Mouse (Mus musculus) left cerebral cortex, postnatal 10 days (tissue): Measurements from ENCODE around the gene Rpusd3. TPM values are rescaled to one million over a fixed set of nuclear protein-coding genes. Genes with fewer than 3 reads are reported as not detected.

ENCODE experiments used
- DNase-seq, 2 experiments: peaks; one replicate each; pipeline ENCODE4 v3.0.0; 2021 to 2022; ENCODE audit warnings: low spot score in 2 of 2, mixed read lengths in 1 of 2; ENCODE audit errors: extremely low spot score in 1 of 2
- intact Hi-C: fragments of 180-260 bp; cut with DNase I; formaldehyde crosslinking; loops from one replicate; pipeline ENCODE4 v1.15.1; 2025
- total RNA-seq, 2 experiments: library from RNA; stranded (reverse); gene quantifications; 2 replicates each; pipeline ENCODE4 v1.2.3; 2021

The Rpusd3 gene
- total RNA-seq, 2 experiments from 2014 or later, result 15.8 to 19.8 TPM

DNA sequence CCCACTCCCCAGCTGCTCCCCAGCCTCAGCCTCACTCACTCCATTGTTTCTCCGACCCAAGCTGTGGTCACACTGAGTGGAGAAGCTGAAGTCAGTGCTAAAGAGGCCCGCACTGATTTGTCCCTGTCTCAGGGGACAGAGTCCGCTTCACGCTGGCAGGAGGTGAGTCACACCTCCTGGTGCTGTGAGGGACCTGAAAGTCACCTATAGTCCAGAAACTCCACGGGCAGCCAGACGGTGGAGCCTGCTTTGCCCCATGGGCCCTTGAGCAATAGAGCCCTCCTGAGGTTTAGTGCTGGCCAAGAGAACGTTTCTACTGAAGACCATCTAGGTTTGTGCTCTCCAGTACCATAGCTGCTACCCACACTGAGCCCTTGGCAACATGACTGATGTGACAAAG is 15.6 kb upstream of the Rpusd3 start:
- no peak for DNase-seq
- intact Hi-C loops, result loop anchor here (5.0 kb wide), 1 partner anchor 38 kb away; the partner anchor contains the start of gene Il17rc

DNA sequence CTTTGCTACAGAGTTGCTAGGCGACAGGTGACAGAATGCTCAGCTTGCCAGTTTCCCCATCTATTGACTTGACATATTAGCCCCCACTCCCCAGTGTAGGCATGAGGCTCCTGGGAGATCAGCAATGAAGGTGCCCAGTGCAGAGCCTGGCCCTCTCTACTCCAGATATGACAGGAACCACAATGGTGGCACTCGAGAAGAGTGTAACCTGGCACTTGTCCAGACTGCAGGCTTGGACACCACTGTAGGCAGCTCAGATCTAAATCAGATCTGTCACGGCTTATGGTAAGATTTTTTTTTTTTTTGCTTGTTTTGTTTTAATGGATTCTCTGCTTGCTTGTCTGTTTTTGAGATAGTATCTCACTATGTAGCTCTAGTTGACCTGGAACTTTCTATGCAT is 14.5 kb upstream of the Rpusd3 start:
- DNase-seq, result no peak
- intact Hi-C loops, result no loop called here

DNA sequence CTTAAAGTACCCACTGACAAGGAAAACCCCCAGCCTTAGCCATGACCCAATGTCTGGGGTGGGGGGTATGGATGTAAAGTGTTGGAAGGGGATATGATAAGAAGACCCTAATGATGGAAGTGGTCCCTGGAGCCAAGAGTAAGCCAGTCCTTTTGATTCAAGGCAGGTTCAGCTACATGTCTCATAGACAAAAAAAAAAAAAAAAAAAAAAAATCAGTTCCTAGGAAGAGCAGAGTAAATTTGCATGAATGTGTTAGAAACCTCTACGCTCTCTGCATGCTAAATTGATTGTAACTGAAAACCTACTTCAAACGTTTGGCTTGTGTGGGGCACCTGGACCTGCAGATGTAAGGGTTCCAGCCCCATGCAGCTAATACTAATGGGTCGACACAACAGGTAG is 12.7 kb upstream of the Rpusd3 start:
- intact Hi-C loops, result no loop called here
- DNase-seq, result no peak

DNA sequence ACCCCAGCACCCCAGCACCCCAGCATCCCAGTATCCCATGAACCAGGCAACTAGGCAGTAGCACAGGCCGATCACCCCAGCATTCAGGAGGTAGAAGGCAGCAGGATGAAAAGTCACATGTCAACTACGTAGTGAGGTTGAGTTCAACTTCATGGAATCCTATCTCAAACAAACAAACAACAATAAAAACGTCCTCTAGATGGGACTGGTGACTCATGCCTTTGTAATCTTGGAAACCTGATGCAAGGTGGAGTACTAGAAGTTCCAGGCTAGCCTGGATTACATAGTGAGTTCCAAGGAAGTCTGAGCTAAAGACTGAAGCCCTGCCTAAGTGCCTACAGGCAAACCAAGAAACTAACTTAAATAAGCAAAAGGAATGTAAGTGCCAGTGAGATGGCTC is 11.7 kb upstream of the Rpusd3 start:
- intact Hi-C loops, result no loop called here
- no peak for DNase-seq

DNA sequence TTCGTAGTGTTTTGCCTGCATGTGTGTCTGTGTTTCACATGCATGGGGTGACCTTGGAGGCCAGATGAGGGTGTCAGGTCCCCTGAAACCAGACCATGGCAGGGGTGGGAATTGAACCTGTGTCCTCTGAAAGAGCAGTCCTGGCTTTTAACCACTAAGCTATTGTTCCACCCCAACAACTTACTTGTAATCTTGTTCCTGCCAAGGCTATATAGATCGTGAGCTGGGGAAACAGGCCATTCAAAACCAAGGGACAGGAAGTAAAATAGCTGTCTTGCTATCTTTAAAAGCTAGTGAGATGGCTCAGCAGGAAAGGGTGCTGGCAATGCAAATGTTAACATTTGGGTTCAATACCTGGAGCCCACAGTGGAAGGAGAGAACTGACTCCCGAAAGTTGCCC is 10.8 kb upstream of the Rpusd3 start:
- intact Hi-C loops, result no loop called here
- DNase-seq, result no peak

DNA sequence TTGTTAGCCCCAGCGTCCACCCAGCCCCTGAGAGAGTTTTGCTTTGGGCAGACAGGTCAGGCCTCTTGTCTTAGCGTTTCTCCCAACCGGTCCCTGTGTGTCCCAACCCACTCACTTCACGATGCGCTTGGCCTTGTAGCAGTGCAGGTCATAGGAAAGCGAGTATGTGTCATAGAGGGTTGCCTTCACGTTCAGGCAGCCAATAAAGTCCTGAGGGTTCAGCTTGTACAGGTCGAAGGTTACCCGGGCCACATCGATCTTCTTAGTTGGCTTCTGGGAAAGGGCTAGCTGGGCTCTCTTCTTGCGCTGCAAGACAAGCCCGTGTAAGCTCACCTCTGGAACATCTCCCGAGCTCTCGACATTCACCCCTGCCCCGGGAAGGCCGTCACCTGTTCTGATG is 8.9 kb upstream of the Rpusd3 start:
- intact Hi-C loops, result no loop called here
- DNase-seq, result no peak

DNA sequence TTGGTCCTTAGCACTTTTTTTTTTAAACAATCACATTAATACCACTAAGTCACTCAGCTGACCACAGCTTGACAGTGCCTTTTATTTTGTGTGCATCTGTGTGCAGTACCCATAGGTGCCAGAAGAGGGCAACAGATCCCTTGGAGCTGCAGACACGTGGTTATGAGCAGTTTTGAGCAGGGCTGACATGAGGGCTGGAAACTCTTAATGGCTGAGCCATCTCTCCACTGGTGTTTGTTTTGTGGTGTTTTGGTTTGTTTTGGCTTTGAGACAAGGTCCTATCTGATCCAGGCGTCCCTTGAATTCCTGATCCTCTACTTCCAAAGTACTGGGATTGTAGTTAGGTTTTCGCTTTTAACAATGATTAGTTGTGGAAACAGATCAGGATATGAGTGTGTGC is 8.3 kb upstream of the Rpusd3 start:
- intact Hi-C loops, result no loop called here
- no peak for DNase-seq

DNA sequence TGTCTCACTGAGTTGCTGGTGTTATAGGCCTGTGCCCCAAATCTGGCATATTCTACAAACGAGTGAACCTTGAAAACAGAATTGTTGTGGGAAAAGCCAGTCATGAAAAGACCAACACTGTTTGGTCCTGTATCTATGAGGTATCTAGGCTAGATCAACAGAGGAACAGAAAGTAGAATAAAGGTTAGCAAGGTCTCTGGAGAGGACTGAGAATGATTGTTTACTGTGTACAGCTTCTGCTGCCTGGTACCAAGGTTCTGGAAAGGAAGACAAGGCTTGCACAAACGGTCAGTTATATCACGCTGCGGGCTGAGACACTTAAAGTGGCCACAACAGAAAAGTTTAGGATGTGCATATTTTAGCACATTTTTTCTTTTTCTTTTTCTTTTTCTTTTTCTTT is 7.6 kb upstream of the Rpusd3 start:
- no peak for DNase-seq
- intact Hi-C loops, result no loop called here

DNA sequence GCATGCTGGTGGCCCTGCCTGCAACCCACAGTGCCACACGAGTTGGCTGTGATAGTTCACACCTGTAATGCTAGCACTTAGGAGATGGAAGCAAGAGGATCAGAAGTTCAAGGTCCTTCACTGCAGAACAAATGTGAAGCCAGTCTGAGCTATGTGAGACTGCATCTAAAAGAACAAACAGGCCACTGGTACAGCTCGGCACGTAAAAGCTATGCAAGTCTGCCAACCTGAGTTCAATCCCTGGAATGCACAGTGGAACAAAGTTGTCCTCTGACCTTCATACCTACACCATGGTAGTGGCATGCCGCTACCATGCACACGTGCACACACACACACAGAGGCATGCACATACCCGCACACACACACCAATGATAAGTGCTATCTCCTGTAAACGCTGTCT is 5.0 kb upstream of the Rpusd3 start:
- DNase-seq, result no peak
- intact Hi-C loops, result no loop called here

DNA sequence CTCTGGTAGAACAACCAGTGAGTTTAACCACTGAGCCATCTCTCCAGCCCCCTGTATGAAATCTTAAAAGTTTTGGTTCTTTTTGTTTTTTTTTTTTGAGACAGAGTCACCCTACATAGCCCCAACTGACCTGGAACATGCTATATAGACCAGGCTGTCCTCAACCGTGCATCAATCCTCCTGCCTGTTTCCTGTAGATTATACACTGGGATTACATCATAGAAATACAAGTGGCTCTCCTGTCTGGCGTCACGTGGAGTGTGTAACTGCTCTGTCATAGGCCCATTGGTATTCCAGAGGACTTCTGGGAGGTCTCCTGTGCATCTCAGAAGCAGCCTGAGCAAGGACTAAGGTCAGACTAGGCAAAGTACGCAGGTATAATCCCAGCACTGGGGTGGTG is 3.9 kb upstream of the Rpusd3 start:
- intact Hi-C loops, result no loop called here
- DNase-seq, result no peak

DNA sequence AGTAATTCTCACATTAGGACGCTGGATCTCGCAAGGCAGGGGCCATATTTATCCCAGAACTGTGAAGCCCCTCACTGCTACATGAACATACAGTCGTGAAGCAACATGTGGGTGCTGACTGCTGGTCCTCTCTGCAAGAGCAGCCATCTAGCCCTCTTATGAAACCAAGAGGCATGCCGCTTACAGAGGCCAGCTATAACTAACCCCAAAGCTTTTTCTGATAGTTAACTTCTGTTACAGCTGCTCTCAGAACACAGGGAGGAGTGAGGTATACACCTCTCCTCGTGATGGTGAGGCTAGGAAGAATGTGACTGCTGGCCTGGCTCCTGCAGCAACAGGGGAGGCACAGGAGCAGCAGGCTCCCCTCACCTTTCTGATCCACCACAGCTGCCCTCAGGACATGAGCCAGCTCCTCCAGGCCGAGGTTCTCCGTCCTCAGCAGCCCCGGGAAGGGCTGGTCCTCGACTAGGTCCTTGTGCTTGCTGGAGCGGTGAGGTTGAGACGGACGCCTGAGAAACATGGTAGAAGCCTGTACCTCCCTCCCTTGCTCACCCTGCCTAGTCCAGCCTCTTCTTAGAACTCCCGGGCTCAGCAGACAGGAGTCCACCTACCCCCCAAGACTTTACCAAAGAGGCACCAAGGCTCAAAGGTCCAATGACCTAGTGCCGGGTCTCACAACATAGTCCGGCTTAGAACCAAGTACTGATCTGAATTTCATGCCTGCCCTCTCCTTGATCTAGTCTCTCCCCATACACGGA is 520 bp downstream of the Rpusd3 start:
- intact Hi-C loops, result no loop called here
- DNase-seq, result no peak

DNA sequence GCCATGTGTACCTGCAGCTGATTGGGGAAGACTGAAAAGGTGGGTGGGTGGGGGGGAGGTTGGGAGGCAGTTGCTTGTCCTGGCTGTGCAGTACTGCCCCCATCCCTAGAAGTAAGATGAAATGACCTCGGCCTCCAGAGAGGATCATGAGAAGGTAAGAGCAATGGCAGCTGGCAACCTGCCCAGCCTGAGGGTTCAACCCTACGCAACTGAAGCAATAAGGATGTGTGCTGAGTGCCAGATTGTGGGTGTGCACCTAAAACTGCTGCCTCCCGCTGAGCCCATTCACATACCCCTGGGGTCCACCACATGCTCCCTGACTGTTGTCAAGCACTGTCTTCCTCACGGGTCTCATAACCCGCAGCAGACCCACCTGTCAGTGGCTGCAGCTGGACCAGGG is 2.7 kb downstream of the Rpusd3 start:
- intact Hi-C loops, result no loop called here

DNA sequence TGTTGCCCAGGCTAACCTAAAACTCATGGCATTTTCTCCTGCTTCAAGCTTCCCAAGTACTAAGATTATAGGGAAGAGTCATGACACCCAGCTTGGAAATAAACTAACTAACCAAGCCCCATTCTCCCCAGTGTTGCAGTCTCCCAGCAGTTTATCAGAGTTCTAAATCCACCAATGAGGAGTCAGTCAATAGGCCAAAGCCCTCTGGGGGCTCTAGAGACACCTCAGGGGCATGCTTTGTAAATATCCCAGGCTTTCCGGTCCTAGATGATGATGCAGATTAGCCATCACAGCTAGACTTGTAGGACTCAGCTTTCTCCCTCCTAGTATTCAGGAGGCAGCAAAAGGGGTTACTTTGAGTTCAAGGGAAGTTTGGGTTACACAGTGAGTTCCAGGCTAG is 9.1 kb downstream of the Rpusd3 start:
- DNase-seq, result no peak
- intact Hi-C loops, result no loop called here

More for the DNA sequence above, 2.7 kb downstream of the Rpusd3 start:
- no peak for DNase-seq

DNA sequence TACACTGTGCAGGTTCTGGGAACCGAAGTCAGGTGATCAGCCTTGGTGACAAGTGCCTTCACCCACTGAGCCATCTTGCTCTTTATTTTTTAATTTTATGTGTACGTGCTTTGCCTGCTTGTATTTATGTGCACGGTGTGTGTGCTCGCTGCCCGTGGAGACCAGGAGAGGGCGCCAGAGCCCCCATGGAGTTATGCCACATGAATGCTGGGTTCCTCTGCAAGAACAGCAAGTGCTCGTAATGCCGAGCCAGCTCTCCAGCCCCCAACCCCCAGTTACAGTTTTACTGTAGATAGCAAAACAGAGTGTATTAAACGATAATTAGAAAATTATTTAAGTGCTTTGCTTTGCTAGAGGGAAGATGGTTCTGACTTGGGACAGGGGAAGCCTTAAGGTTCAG is 12.5 kb downstream of the Rpusd3 start:
- DNase-seq, result no peak
- intact Hi-C loops, result no loop called here

DNA sequence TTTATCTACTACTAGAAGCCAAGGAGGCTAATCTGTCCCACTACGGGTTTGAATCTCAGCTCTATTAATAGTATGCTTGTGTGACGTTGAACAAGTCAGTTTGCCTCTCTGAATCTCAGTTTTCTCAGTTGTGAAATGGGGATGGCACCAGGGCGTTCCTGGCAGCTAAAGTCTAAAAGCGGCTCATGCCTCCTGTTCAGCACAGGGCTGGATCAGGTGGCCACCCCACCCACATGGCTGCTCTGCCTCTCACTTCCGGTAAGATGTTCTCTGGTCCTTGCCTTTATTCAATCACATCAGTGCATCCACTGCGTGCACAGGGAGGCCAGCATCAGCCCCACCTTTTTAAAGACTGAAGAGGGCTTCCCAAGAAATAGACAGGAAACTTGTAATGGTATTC is 13.7 kb downstream of the Rpusd3 start:
- no peak for DNase-seq

DNA sequence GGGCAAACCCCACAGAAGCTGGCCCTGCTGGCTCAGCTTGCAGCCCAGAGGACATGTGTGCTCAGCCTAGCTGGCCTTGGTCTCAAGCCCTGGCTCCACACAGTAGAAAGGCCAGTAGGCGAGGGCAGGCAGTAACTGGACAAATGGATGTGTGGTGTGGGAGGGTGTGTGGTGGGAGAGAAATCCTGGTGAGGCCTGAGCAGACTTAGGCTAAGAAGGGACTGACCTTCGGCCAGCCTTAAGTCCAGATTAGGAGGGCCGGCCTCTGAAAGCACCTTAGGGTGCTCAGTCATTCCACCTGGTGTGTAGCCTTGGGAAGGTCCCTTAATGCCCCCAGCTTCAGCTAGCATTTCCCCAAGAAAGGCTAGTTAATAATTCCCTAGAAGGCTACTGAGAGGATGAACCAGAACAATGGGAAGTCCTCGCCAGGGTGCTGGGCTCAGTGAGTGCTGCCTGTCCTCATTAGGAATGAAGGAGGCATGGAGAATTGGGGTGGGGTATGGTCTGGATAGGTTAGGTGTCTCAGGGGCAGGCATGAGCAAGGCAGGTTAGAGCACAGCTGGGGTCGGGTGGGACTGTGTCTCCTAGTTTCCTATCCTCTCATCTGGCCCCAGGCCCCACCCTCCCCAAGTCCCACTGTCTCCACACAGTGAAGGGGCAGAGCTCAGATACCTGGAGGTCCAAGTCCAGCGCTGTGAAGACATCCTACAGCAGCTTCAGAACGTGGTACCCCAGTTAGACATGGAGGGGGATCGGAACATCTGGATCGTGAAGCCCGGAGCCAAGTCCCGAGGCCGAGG is 14.3 kb downstream of the Rpusd3 start:
- intact Hi-C loops, result no loop called here
- no peak for DNase-seq

More for the DNA sequence above, 13.7 kb downstream of the Rpusd3 start:
- intact Hi-C loops, result no loop called here

DNA sequence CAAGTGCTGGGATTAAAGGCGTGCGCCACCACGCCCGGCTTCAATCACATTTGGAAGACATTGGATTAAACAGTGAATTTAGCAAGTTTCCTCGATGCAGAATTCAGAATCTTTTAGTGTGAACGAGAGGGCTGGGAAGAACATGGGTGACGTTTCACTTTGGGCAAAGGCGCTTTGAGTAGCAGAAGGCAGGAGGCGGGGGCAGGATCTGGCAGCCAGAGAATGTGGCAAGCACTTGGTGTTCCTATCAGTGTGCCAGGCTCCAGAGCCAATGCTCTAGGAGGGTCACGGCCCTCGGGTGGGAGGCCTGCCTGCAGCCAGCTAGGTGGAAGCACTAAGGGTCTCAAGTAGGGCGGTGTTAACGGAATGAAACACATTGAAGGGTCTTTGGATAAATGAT is 17.0 kb downstream of the Rpusd3 start:
- intact Hi-C loops, result no loop called here
- DNase-seq, result no peak

DNA sequence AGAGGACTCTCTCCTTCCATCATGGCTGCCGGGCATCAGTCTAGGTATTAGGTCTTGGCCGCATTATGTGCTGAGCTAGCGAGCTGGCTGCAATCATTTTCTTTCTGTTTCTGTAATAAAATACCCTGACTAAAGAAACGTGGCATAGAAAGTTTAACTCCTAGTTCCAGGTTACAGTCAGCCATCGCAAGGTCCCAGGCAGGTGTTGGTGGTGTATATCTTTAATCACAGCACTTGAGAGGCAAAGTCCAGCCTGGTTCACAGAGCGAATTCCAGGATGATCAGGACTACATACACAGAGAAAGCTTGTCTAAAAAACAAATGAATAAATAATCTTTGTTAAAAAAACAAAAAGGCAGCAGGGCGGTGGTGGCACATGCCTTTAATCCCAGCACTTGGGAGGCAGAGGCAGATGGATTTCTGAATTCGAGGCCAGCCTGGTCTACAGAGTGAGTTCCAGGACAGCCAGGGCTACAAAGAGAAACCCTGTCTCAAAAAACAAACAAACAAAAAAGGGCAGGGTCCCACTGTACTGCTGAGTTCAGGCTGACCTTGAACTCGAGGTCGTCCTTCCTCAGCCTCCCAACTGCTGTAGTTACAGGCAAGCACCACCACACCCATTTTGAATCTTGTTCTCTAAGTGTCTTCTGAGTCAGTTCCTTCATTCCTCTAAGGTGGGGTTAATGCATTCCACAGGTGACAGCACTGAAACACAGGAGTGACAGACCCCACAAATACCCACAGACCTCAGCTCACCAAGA is 22.7 kb downstream of the Rpusd3 start:
- DNase-seq, result no peak
- intact Hi-C loops, result no loop called here

DNA sequence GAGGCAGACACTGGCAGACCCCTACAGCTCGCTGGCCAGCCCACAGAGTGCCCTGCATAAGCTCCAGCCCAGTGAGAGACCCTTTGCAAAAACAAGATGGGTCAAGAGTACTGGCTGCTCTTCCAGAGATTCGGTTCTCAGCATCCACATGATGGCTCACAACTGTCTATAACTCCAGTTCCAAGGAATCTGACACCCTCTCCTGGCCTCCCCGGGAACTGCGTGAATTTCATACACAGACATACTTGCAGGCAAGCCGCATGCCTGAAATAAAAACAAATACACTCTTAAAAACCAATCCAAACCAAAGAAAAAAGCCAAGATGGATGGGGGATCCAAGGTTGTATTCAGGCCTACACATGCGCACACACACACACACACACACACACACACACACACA is 23.6 kb downstream of the Rpusd3 start:
- intact Hi-C loops, result no loop called here
- DNase-seq, result no peak

DNA sequence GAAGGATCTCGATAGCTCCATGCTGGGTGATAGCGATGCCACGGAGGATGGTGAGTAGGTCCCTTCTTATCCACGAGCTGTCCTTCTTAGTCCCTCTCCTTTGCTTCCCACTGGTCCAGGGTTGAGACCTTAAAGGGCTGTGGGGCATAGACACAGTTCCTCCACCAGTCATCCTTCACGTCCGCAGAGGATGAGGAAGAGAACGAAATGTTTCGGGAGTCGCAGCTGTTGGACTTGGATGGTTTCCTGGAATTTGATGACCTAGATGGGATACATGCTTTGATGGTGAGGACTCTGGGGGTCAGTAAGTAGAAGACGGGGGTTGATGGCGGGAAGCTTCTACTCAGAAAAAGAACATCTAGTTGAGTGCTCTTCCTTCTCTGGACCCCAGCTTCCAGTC is 24.3 kb downstream of the Rpusd3 start:
- intact Hi-C loops, result no loop called here

More for the DNA sequence above, 24.3 kb downstream of the Rpusd3 start:
- DNase-seq, result no peak
